Mouse (Mus musculus) gastrocnemius, postnatal 14 days (tissue): ENCODE results near the gene Dst. TPM values are rescaled to one million over a fixed set of nuclear protein-coding genes. Genes with fewer than 3 reads are reported as not detected.
"Not testable (repeated sequence)": the region's sequence is repeated elsewhere in the genome, so short reads cannot be mapped to it uniquely, and the experiment has no call there.

Experiments
- DNase-seq: peaks from one replicate; pipeline ENCODE4 v3.0.0; 2021; ENCODE audit warnings: mixed read lengths
- intact Hi-C: fragments of 180-260 bp; cut with DNase I; formaldehyde crosslinking; loops from one replicate; pipeline ENCODE4 v1.15.1; 2025; ENCODE audit warnings: low total_unique reads
- total RNA-seq, 2 experiments: library from RNA; stranded (reverse); gene quantifications; 2 replicates each; pipeline ENCODE4 v1.2.3; 2021

Dst gene
- total RNA-seq, 2 experiments from 2014 or later = 121 to 150 TPM

- no peak for DNase-seq
- intact Hi-C loops = no loop called here
Measured at GRCm38 (mm10) chr1:34043836-34044550, 136.0 kb downstream of the Dst start.

GRCm38 (mm10) chr1:34044675-34045074, 136.7 kb downstream of the Dst start:
- intact Hi-C loops = no loop called here
- DNase-seq = no peak

DNA sequence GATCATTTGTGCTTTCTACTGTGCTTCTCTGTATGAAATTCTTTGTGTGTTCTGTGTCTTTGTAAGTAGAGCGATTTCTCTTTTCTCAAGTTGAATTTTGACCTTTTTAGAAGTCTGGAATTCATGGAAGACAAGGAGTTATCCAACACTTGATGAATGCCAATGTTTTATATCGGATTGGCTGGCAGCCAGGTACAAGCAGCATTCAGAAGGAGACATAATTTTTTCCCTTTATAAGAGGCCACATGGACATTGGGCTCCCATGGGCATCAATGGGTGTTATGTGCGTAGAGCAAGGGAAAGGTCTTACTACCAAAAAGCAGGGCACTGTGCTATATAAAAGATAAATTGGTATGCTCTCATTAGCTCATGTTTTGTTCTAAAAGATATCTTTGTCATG, 139.3 kb downstream of the Dst start:
- intact Hi-C loops = no loop called here
- no peak for DNase-seq

- intact Hi-C loops = no loop called here
- DNase-seq = no peak
Measured at GRCm38 (mm10) chr1:34051251-34051650, 143.2 kb downstream of the Dst start.

- DNase-seq = no peak
- intact Hi-C loops = no loop called here
Measured at GRCm38 (mm10) chr1:34052422-34052821, 144.4 kb downstream of the Dst start.

- DNase-seq = no peak
- intact Hi-C loops = loop anchor here (5.0 kb wide), 1 partner anchor 48 kb away; no protein-coding TSS in a partner anchor
Measured at GRCm38 (mm10) chr1:34054970-34055369, 146.9 kb downstream of the Dst start.

GRCm38 (mm10) chr1:34056658-34057057, 148.6 kb downstream of the Dst start:
- no peak for DNase-seq
- intact Hi-C loops = loop anchor here (5.0 kb wide), 1 partner anchor 49 kb away; no protein-coding TSS in a partner anchor

- no peak for DNase-seq
- intact Hi-C loops = loop anchor here (5.0 kb wide), 1 partner anchor 52 kb away; no protein-coding TSS in a partner anchor
Measured at GRCm38 (mm10) chr1:34059231-34059630, 151.2 kb downstream of the Dst start.

DNA sequence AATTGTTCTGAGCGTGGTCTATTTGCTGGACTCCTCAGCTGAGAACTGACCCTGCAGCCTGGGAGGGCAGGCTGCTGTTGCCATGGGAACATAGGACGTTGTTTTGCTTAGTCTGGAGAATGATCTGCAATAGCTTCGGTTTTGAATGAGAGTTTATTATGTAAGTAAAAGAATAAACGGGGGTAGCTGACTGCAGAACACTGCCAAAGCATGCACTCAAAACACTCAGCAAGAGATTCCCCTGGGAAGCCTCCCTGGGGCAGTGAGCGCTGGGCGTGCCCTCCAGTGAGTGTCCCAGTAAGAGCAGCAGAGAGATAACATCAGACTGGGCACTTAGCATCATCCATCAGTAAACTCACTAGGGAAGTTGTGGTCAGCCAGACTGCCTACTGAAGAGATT, 152.4 kb downstream of the Dst start:
- no peak for DNase-seq
- intact Hi-C loops = no loop called here

DNA sequence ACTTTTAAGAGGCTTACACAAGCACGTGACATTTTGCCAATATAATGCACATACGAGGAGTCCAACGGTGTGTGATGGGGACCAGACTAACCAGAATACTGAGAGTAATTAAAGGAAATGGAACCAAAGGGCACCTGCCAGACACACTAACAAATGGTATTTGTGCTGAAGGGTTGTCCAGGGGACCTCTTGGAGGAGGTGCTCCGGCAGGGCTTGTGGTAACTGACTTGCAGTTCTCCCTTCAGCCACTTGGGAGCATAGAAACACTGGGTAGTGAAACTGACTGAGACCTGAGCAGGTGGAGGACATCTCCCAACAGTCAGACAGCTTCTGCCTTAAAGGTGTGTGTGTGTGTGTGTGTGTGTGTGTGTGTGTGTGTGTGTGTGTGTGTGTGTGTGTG, 153.1 kb downstream of the Dst start:
- intact Hi-C loops = no loop called here
- DNase-seq = peak; percentile 57

GRCm38 (mm10) chr1:34061860-34062259, 153.8 kb downstream of the Dst start:
- DNase-seq = no peak
- intact Hi-C loops = no loop called here

DNA sequence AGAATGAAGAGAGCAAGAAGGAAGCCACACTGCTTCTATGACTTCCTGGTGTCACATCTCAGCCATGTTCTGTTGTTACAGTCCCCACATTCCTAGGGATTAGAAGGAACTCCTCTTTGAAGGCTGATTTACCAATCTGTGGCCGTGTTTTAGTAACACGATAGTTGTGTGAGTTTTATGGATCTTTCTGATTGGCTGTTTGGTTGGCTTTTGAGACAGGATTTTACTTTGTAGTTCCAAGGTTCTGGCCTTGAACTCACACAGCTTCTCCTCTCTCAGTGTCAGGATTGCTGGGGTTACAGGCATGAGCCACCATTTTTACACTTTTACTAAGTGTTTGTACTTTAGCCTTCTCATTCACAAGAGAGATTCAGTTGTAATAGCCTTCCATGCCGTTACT, 155.9 kb downstream of the Dst start:
- DNase-seq = no peak
- intact Hi-C loops = no loop called here

DNA sequence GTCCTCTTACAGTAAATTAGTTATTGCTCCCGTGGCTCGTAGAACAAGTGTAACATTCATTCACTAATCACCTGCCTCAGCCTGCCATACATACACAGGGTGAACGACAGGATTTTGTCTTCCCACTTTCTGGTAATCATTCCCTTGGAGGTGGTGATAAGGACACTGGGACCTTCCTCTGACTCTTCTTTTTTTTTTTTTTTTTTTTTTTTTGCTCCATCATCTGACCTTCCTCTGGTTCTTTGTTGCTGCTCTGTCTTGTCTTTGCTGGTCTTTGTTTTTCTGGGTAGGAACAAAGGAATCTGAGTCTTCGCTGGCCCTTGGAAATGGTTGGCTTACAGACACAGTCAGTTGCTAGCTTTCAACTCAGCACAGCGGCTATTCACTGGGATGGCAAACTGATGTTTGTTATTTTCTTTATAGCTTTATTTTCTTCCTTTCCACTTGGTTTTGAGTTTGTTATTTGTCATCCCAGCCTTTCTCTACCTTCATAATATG, 157.6 kb downstream of the Dst start:
- DNase-seq = no peak
- intact Hi-C loops = no loop called here

DNA sequence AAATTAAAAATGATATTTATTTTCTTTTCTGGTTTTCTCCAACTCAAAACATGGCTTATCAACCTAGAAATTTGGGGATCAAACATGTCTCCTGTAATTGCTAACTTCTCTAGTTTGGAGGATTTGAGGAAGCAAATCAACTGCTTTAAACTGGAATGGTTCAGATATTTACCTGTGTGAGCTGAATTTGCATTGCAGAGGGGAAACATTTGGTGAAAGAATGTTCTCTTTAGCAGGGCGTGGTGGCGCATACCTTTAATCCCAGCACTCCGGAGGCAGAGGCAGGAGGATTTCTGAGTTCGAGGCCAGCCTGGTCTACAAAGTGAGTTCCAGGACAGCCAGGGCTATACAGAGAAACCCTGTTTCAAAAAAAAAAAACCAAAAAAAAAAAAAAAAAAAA, 158.4 kb downstream of the Dst start:
- DNase-seq, intact Hi-C loops: not testable (repeated sequence)

- intact Hi-C loops = no loop called here
- no peak for DNase-seq
Measured at GRCm38 (mm10) chr1:34068341-34068740, 160.3 kb downstream of the Dst start.

DNA sequence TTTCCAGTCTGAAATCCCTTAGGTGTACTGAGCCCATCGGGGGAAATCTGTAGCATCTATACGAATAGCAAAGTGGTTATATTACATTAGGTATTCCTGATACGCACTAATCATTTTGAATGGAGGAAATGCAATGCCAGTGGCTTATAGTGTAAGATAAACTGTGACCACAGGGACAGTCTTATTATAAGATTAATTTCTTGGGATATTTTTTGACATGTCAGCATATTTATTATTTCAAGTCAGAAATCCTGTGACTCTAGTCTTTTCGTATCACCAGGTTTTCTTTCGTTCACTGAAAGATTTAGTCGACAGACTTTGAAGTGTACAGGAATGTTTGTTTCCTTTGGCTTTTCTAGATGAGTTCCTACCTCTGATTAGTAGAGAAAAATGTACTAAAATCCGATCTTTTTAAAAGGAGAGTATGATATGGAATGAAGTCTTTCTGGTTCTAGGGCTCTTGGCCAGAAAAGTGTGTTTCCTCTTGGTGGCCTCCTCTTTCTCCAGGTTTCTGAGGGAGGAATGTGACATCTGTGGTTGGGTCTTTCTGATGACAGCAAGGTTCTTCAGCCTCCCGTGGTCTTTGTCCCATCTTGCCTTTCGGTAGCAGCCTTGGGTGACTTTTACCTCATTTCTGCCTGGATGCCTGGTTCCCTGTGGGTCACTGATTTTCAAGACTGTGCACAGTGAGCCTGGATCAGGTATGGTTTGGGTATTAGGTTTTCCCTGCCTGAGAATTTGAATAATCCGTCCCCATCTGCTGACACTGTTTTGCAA, 161.7 kb downstream of the Dst start:
- intact Hi-C loops = no loop called here
- DNase-seq = no peak

- DNase-seq = no peak
- intact Hi-C loops = no loop called here
Measured at GRCm38 (mm10) chr1:34070474-34070873, 162.4 kb downstream of the Dst start.

DNA sequence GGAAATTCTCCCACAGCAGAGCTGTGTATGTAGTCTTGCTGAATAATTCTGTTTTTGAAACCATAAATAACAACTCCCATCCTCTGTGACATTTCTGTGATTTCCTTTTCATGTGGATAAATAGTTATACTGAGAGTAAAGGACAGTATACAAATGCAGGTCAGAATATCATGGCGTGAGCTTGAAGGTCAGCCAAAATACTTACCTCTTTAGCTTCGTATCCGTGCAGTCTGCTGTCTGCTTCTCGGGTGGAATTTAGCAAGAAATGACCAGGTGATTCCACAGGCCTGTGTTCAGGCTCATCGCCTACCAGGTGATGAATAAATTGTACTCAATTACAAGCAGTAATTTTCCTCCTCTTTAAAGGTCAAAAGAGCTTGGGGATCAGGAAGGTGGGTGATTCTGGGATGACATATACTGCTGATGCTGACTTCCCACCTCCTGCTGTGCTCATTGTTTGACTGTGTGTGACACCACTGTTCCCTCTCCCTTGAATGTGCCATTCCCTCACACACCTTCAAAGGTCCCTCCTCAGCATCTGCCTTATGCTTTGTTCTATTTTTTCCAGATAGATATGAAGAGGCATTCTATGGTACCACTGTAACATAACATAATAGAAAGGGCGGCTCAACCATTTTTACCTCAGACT, 163.1 kb downstream of the Dst start:
- intact Hi-C loops = no loop called here
- no peak for DNase-seq

DNA sequence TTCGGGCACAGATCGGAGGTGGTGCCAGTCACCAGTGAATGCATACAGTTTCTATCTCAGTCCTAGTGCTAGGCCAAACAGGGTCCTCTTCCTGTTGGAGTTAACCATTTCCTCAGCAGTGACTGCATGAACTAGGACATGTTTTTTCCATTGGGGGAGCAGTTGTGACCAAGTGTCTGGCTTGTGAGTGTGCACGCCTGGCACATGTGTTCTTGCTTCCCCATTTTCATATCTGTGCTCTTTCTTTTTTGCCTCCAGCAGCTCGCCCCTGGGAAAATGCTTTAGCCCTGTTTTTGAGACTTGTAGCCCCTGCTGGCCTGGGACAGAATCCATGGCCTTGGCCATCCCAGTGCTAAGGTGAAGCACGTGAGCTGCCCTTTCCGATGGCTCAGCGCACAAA, 164.2 kb downstream of the Dst start:
- no peak for DNase-seq
- intact Hi-C loops = no loop called here

- intact Hi-C loops = no loop called here
- DNase-seq = no peak
Measured at GRCm38 (mm10) chr1:34073436-34074169, 165.6 kb downstream of the Dst start.
